Mouse (Mus musculus): Measurements from ENCODE around the gene Eif2b3.

The Eif2b3 gene

GRCm38 (mm10) chr4:117019206-117020134 is at the start of gene Eif2b3:
Gene Eif2b3 (plus strand): TSS chr4:117019402.
- DNase-seq (ENCODE audit: low read depth, low spot score) = peak; percentile 86

DNA sequence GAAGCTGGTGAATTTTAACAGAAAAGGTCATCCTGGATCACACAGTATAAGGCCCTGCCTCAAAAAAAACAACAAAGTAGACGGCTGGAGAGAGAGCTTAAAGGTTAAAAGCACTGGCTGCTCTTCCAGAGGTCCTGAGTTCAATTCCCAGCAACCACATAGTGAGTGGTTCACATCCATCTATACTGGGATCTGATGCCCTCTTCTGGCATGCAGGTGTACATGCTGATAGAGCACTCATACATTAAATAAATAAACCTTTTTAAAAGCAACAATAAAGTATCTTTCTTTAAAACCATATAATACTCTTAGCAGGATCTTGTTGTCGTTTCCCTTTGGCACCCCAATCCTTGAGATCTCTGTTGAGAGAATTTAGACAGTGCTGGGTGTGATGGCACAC is 42.7 kb upstream of the Eif2b3 start:
- DNase-seq (ENCODE audit: low read depth, low spot score) = no peak

GRCm38 (mm10) chr4:116985681-116986080 is 33.5 kb upstream of the Eif2b3 start:
- no peak for DNase-seq (ENCODE audit: low read depth, low spot score)

DNA sequence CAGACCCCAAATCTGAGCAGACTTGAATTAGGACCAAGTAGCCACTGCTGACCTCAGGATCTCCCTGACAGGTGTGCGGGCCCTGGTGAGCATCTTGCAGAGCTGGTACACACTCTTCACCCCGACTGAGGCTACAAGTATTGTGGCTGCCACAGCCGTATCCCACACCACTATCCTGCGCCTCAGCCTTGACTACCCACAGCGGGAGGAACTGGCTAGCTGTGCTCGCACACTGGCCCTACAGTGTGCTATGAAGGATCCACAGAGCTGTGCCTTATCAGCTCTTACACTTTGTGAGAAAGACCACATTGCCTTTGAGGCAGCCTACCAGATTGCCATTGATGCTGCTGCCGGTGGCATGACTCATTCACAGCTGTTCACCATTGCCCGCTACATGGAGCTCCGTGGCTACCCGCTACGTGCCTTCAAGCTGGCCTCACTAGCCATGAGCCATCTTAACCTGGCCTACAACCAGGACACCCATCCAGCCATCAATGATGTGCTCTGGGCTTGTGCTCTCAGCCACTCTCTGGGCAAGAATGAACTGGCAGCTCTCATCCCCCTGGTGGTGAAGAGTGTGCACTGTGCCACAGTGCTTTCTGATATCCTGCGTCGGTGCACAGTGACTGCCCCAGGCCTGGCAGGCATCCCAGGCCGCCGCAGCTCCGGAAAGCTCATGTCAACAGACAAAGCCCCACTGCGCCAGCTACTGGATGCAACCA is 32.6 kb upstream of the Eif2b3 start:
- DNase-seq (ENCODE audit: low read depth, low spot score) = no peak

DNA sequence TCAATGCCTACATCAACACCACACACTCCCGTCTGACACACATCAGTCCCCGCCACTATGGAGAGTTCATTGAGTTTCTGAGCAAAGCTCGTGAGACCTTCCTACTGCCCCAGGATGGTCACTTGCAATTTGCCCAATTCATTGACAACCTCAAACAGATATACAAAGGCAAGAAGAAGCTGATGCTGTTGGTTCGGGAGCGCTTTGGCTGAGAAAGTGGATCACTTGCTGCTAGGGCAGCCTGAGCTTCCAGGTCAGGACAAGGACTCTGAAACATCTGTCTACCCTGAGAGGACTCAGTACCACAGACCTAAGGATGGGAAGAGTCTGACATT is 32.1 kb upstream of the Eif2b3 start:
- no peak for DNase-seq (ENCODE audit: low read depth, low spot score)

DNA sequence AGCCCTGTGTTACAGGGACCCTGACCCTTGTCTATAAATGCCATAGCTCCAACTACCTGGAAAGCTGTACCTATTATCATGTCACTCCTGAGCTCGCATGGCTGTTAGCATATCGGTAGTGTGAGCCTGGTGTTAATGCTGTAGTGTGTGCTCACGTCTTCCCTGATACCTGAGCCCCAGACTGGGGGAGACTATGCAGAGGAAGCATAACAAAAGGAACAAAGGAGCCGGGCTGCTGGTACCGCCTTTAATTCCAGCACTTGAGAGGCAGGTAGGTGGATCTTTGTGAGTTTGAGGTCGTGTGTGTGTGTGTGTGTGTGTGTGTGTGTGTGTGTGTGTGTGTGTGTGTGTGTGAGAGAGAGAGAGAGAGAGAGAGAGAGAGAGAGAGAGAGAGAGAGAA is 29.5 kb upstream of the Eif2b3 start:
- DNase-seq (ENCODE audit: low read depth, low spot score) = no peak

- DNase-seq (ENCODE audit: low read depth, low spot score) = peak; percentile 70
Measured at GRCm38 (mm10) chr4:116991366-116991765, 27.8 kb upstream of the Eif2b3 start.

GRCm38 (mm10) chr4:116993672-116994621 is 25.3 kb upstream of the Eif2b3 start, which contains the start of gene Urod:
Gene Urod (minus strand): TSS chr4:116994413.
- DNase-seq (ENCODE audit: low read depth, low spot score) = peak; percentile 90

GRCm38 (mm10) chr4:116995131-116995797 is 23.9 kb upstream of the Eif2b3 start, which contains the start of gene Hectd3:
Gene Hectd3 (plus strand): TSS chr4:116995317.
- peak; percentile 64 for DNase-seq (ENCODE audit: low read depth, low spot score)

- DNase-seq (ENCODE audit: low read depth, low spot score) = no peak
Measured at GRCm38 (mm10) chr4:116995798-116996135, 23.4 kb upstream of the Eif2b3 start.

DNA sequence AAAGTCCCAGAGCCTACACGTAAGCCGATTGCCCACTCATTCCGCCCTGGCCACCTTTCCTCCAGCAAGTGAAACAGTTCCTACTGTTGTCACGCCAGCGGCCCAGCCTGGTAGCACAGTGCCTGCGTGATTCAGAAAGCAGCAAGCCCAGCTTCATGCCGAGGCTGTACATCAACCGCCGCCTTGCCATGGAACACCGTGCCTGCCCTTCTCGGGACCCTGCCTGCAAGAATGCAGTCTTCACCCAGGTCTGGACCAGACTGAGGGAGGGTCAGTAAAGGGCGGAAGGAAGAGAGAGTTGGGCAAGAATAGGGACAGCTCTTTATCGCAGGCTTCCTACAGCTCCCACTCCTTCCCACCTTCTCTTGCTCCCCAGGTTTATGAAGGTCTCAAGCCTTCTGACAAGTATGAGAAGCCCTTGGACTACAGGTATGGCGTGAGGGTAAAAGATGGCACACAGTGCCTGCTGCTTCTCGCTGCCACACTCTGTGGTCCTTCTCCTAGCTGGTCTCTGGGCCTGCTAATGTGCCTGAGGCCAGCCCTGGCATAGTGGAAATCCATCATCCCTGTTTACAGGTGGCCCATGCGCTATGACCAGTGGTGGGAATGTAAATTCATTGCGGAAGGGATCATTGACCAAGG is 19.6 kb upstream of the Eif2b3 start:
- DNase-seq (ENCODE audit: low read depth, low spot score) = no peak

DNA sequence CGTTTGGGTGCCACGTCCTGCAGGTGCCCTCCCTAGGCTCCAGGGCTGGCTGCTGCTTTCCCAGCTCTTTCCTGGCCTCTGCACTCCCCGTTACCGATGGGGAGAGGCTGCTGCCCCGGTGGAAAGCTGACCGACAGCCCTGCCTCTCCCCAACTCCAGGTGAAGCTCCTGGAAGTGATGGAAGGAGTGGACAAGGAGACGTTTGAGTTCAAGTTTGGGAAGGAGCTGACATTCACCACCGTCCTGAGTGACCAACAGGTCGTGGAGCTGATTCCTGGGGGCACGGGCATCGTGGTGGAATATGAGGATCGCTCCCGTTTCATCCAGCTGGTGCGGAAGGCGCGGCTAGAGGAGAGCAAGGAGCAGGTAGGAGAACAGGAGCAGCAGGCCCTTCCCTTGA is 17.2 kb upstream of the Eif2b3 start:
- no peak for DNase-seq (ENCODE audit: low read depth, low spot score)

DNA sequence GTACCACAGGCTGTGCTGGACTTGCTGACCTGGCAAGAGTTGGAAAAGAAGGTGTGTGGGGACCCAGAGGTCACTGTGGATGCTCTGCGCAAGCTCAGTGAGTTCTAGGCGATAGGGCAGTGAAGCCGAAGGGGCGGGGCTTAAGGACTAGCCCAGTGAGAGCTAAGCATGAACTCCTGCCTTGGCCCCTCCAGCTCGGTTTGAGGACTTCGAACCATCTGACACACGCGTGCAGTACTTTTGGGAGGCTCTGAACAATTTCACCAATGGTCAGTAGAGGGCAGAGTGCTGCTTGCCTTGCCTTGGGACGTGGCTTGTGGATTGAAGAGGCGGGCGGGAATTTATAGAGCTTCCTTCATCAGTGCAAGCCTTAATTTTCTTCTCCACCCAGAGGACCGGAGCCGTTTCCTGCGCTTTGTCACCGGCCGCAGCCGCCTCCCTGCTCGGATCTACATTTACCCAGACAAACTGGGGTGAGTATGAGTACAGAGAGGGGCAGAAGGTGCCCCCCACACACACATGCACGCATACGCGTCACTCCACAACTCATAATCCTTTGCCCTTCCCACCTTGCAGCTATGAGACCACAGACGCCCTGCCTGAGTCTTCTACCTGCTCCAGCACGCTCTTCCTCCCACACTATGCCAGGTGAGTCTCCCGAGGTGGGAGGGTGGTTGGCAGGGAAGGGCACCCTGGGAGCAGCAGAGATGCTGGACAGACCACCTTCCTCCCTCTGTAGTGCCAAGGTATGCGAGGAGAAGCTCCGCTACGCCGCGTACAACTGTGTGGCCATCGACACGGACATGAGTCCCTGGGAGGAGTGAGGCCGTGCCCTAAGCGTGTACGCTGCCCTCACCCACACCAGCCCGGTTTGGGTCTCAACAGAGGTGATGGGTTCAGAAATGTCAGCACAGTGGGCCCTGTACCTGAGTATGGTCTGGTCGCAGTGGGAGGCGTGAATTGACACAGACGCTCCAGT is 16.4 kb upstream of the Eif2b3 start:
- DNase-seq (ENCODE audit: low read depth, low spot score) = peak; percentile 68

DNA sequence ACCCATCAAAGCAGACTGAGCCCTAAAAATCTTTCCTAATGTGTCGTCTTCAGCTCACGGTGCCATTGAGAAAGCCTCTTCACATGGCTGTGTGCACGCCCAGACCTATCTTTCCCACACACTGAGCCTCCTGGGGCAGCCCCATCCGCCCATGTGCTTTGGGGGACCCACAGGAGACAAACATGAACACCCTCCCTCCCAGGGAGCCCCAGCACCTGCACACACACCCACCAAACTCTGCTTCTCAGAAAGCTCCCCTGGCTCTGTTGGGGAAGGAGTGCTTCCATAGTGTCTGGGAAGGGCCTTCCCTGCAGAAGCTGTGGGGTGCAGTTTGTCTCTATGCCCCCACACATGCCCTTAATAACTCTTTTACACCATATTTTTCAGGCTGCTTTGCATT is 14.6 kb upstream of the Eif2b3 start:
- no peak for DNase-seq (ENCODE audit: low read depth, low spot score)

DNA sequence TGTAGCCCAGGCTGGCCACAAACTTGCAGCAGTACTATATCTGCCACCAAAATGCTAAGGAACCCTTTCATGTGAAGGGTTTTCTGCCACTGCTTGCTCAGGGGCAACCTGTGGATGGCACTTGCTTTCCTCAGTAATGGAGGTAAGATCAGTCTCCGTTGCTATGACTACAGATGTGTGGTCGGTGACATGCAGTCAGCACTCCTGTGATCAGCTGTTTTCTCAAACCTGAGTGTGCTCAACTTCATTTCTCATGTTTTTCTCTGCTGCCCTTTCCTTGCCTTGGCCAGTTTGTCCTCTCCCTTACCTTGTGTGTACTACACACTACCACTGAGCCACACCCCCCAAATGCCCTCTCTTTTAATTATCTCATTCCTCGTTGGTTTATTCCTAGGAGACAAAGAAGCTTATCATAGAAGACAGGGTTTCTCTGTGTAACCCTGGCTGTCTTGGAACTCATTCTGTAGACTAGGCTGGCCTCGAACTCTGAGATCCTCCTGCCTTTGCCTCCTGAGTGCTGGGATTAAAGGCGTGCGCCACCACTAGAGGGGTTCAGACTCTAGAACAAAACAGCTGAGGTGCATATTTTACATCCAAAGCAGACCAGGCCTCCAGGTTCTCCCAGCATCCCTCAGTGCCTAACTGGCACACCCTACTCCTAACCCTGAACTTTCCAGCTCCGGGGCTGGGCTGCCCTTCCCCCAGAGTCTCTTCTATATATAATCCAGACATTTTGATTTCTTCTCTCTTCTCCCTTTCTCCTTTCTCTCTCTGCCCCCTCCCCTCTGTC is 13.4 kb upstream of the Eif2b3 start:
- DNase-seq (ENCODE audit: low read depth, low spot score) = no peak

DNA sequence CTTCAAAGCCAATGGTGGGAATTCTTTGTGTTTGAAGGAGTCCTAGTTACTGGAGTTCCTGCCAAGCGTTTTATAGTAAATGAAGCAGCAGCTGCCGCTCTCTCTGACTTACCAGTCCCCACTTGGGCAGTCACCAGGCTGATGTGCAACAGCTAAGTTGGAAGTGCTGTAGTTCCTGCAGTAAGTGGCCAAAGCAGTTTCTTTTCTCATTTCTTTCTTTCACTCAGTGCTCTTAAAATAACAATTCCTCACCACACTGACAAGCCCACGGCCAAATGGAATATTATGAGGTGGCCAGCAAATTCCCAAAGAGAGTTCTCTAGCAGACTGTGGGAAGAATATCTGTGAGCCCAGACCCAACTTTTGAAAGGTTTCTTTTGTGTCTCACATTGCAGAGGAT is 12.1 kb upstream of the Eif2b3 start:
- DNase-seq (ENCODE audit: low read depth, low spot score) = no peak

GRCm38 (mm10) chr4:117010231-117010630 is 9.0 kb upstream of the Eif2b3 start:
- DNase-seq (ENCODE audit: low read depth, low spot score) = no peak

GRCm38 (mm10) chr4:117013596-117013995 is 5.6 kb upstream of the Eif2b3 start:
- DNase-seq (ENCODE audit: low read depth, low spot score) = no peak

All from embryo, embryonic 11.5 days (tissue).